Mouse (Mus musculus) inflammation-experienced regulatory T-cells (primary cell): ENCODE measurements around the gene Gm3435. TPM values are rescaled to one million over a fixed set of nuclear protein-coding genes. Genes with fewer than 3 reads are reported as not detected.

ENCODE experiments used
- polyA plus RNA-seq, 2 experiments: library from polyadenylated mRNA; unstranded; fragments of 100-300 nt; shearing (Covaris generic); gene quantifications; one replicate each; pipeline ENCODE4 v1.2.1; 2017

Gm3435 gene
- polyA plus RNA-seq, result 1 to 10 TPM; 5.0 to 7.9 TPM

DNA sequence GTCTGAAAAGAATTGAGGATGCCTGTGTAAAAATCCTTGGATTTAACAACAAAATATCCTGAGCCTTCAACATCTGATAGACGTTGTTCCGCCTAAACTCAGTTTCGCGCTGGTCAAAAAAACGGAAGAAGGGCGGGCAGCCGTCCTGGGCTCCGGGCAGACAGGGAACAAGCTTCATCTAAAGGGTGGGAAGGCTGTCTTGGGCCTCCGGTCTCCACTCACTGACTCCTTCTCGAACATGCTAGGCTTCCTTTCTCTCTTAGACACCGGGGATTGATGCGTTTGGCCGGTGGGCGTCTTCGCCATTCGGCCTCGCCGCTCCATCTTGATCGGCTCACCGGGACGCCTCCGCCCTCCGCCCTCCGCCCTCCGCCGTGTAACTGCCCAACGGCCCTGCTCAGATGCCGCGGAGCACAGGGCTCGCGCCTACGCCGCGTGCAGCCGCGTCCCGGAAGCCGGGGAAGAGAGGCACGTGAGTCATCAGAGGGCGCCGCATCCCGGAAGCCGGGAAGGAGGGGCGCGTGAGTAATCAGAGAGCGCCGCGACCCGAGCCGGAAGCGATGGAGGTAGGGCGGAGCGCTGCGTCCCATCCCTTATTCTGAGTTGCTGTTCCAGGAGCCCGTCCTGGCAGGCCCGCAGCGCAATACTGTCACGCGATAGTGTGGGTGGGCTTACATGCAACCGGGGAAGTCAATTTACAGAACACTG, at the start of gene Gm3435:
TSS of gene Gm3435 (plus strand) at position 471 of the 708 bp plus-strand sequence.

DNA sequence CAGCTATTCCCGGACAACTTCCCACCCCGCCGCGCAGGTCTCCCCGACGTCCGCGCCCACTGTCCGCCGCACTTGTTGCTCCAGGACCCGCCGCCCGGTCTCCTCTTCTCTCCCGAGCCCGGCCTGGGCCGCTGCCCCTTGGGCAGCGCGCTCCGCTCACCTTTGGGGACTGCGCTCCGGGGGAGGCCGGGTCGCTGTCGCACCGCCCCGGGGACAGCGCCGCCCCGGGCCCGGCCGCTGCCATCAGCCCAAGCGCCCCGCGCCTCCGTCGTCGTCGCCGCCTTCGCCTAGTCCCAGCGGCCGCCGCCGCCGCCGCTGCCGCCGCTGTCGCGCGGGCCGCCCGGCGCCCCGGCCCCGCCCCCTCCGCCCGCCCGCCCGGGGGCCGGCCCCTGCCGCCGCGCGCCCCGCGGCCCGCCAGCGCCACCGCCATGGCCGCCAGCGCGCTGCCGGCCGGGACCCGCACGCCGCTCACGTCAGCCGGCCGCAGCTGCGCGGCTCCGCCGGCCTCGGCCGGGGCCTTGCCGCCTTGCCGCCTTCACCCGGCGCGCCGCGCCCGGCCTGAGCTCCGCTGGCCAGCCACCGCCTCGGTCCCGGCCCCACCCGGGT, 48.9 kb upstream of the Gm3435 start, which contains the start of gene Phf10:
TSS of gene Phf10 (minus strand) at position 323 of the 606 bp plus-strand sequence.

DNA sequence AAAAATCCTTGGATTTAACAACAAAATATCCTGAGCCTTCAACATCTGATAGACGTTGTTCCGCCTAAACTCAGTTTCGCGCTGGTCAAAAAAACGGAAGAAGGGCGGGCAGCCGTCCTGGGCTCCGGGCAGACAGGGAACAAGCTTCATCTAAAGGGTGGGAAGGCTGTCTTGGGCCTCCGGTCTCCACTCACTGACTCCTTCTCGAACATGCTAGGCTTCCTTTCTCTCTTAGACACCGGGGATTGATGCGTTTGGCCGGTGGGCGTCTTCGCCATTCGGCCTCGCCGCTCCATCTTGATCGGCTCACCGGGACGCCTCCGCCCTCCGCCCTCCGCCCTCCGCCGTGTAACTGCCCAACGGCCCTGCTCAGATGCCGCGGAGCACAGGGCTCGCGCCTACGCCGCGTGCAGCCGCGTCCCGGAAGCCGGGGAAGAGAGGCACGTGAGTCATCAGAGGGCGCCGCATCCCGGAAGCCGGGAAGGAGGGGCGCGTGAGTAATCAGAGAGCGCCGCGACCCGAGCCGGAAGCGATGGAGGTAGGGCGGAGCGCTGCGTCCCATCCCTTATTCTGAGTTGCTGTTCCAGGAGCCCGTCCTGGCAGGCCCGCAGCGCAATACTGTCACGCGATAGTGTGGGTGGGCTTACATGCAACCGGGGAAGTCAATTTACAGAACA, 31.5 kb upstream of the Gm3435 start, which contains the start of the genes 9030025P20Rik and Gm3417:
TSS of gene 9030025P20Rik (plus strand) at position 107 of the 677 bp plus-strand sequence.
TSS of gene Gm3417 (minus strand) at position 429 of the 677 bp plus-strand sequence.

GRCm38 (mm10) chr17:15041175-15041729, 31.3 kb downstream of the Gm3435 start, which contains the start of the genes Ermard, Tcte3 and Gm3448:
Gene Ermard, plus strand, starts transcription at chr17:15041208.
Gene Tcte3, minus strand, starts transcription at chr17:15041488.
Gene Gm3448, minus strand, starts transcription at chr17:15041537.

Other genes with a start within 250 kb of the Gm3435 start
- 1 to 10 TPM in 1 of 2 experiments, under 1 TPM in 1; 0.54 to 3.2 TPM for gene Wdr27, start 67.0 kb upstream of the Gm3435 start, polyA plus RNA-seq
- gene 1600012H06Rik, start 67.0 kb upstream of the Gm3435 start, polyA plus RNA-seq, result 10 to 100 TPM; 25.6 to 36.2 TPM
- gene Phf10, start 48.9 kb upstream of the Gm3435 start, polyA plus RNA-seq, result 10 to 100 TPM; 43.5 to 46.0 TPM
- 10 to 100 TPM; 17.1 to 20.0 TPM for gene 9030025P20Rik, start 31.7 kb upstream of the Gm3435 start, polyA plus RNA-seq
- 1 to 10 TPM in 1 of 2 experiments, not detected in 1; 1.3 TPM for gene Gm3417, start 31.4 kb upstream of the Gm3435 start, polyA plus RNA-seq
- 100 to 1,000 TPM; 111 to 137 TPM for gene Ermard, start 31.0 kb downstream of the Gm3435 start, polyA plus RNA-seq
- gene Tcte3, start 31.3 kb downstream of the Gm3435 start, polyA plus RNA-seq, result 1 to 10 TPM in 1 of 2 experiments, under 1 TPM in 1; 0.82 to 1.7 TPM
- 1 to 10 TPM; 1.6 to 2.0 TPM for gene Gm3448, start 31.4 kb downstream of the Gm3435 start, polyA plus RNA-seq